In genomic region chr11:69913554-69914371, GRCm38 (mm10) we compare ENCODE assay signal across 8 mouse cellular contexts. TPM values are rescaled to one million over a fixed set of nuclear protein-coding genes. Genes with fewer than 3 reads are reported as not detected.
A peak's percentile ranks its signal among the peaks of the same experiment; 100 is the strongest.
DNase-seq lines count a peak whose midpoint lies in the region; ATAC-seq and TF ChIP-seq lines count a peak whose summit lies in the region.

Gps2 (plus strand) TSS chr11:69913888.

- DNase-seq in CD4-positive helper T cell, adult 2 months (ENCODE audit: low read depth, low spot score): peak; percentile 94
- DNase-seq in brain, embryonic 14.5 days (ENCODE audit: low read depth): peak; percentile 99
- peak; percentile 96 for DNase-seq in heart, embryonic 10.5 days (ENCODE audit: low spot score)
- peak; percentile 97 for DNase-seq in midbrain, postnatal 0 days (ENCODE audit: low spot score)
- peak; percentile 82 to 87 for DNase-seq in spleen, postnatal 14 days (ENCODE audit: low spot score in 2 of 2)

- H3K36me3 ChIP-seq in heart, embryonic 10.5 days: peaks cover 88% of the 10 kb centered on the region
- peaks cover 90% of the 10 kb centered on the region for H3K36me3 ChIP-seq in kidney, embryonic 15.5 days
- H3K36me3 ChIP-seq in limb, embryonic 15.5 days: peaks cover 86% of the 10 kb centered on the region
- H3K36me3 ChIP-seq in midbrain, postnatal 0 days (ENCODE audit: insufficient read depth, low read length): peaks cover 73% of the 10 kb centered on the region

- peak within 1 kb of the TSS; percentile 97 for H3K27ac ChIP-seq in heart, embryonic 10.5 days
- H3K27ac ChIP-seq in kidney, embryonic 15.5 days: peak within 1 kb of the TSS; percentile 93
- H3K27ac ChIP-seq in limb, embryonic 15.5 days: peak within 1 kb of the TSS; percentile 88
- peak within 1 kb of the TSS; percentile 87 for H3K27ac ChIP-seq in midbrain, postnatal 0 days (ENCODE audit: low read depth, low read length)

- peak; percentile 79 for ATAC-seq in erythroblast, adult 5-6 weeks (replicated peaks; ENCODE audit: low FRiP score, poor library complexity, severe bottlenecking)
- ATAC-seq in kidney, embryonic 15.5 days (replicated peaks; ENCODE audit: low FRiP score): peak; percentile 90
- ATAC-seq in limb, embryonic 15.5 days (ENCODE audit: insufficient number of reproducible peaks, low FRiP score, low TSS enrichment, low read depth): peak; percentile 83
- ATAC-seq in midbrain, postnatal 0 days (ENCODE audit: low FRiP score): peak; percentile 91

- H3K4me3 ChIP-seq in heart, embryonic 10.5 days: peak within 1 kb of the TSS; percentile 91
- H3K4me3 ChIP-seq in kidney, embryonic 15.5 days (replicated peaks): peak within 1 kb of the TSS; percentile 72
- H3K4me3 ChIP-seq in limb, embryonic 15.5 days: peak within 1 kb of the TSS; percentile 70
- H3K4me3 ChIP-seq in midbrain, postnatal 0 days (ENCODE audit: low read depth, low read length): peak within 1 kb of the TSS; percentile 79

- 1% methylated on average over 61 of the region's 61 CpGs for WGBS in heart, embryonic 10.5 days
- 1% methylated on average over 60 of the region's 61 CpGs for WGBS in kidney, embryonic 15.5 days
- 1% methylated on average over 60 of the region's 61 CpGs for WGBS in limb, embryonic 15.5 days
- WGBS in midbrain, postnatal 0 days: 2% methylated on average over 50 of the region's 61 CpGs

- no peaks in the 10 kb centered on the region for H3K27me3 ChIP-seq in heart, embryonic 10.5 days (ENCODE audit: insufficient read depth, poor library complexity, severe bottlenecking)
- H3K27me3 ChIP-seq in kidney, embryonic 15.5 days: no peaks in the 10 kb centered on the region
- H3K27me3 ChIP-seq in limb, embryonic 15.5 days: no peaks in the 10 kb centered on the region
- no peaks in the 10 kb centered on the region for H3K27me3 ChIP-seq in midbrain, postnatal 0 days (ENCODE audit: insufficient read depth, low read length)

- H3K9ac ChIP-seq in kidney, embryonic 15.5 days: peak within 1 kb of the TSS; percentile 76
- H3K9ac ChIP-seq in limb, embryonic 15.5 days: peak within 1 kb of the TSS; percentile 71
- H3K9ac ChIP-seq in midbrain, postnatal 0 days (replicated peaks; ENCODE audit: low read length, poor library complexity, severe bottlenecking): peak within 1 kb of the TSS; percentile 82

- peaks cover 45% of the 10 kb centered on the region for H3K4me1 ChIP-seq in heart, embryonic 10.5 days
- H3K4me1 ChIP-seq in kidney, embryonic 15.5 days: peaks cover 47% of the 10 kb centered on the region
- peaks cover 32% of the 10 kb centered on the region for H3K4me1 ChIP-seq in limb, embryonic 15.5 days
- H3K4me1 ChIP-seq in midbrain, postnatal 0 days (ENCODE audit: insufficient read depth, low read length): peaks cover 7% of the 10 kb centered on the region; the same call in 1 of the 2 replicates

- peak within 1 kb of the TSS; percentile 87 for H3K4me2 ChIP-seq in kidney, embryonic 15.5 days
- H3K4me2 ChIP-seq in limb, embryonic 15.5 days: peak within 1 kb of the TSS; percentile 82
- H3K4me2 ChIP-seq in midbrain, postnatal 0 days (ENCODE audit: low read depth, low read length, poor library complexity, severe bottlenecking): peak within 1 kb of the TSS; percentile 97

- TF ChIP-seq POLR2A in brain, embryonic 14.5 days (IDR thresholded peaks at IDR 0.05; ENCODE audit: borderline replicate concordance, extremely low read depth, insufficient read depth, insufficient read length, poor library complexity, severe bottlenecking): peak; percentile 49; the same call in 1 of the 2 replicates

- TF ChIP-seq CTCF in brain, embryonic 14.5 days (IDR thresholded peaks at IDR 0.05; ENCODE audit: borderline replicate concordance, extremely low read depth, insufficient read depth, insufficient read length): no peak
- TF ChIP-seq CTCF in midbrain, postnatal 0 days (IDR thresholded peaks at IDR 0.05): no peak

- H3K9me3 ChIP-seq in heart, embryonic 10.5 days: no peaks in the 10 kb centered on the region
- no peaks in the 10 kb centered on the region for H3K9me3 ChIP-seq in kidney, embryonic 15.5 days (replicated peaks)
- H3K9me3 ChIP-seq in limb, embryonic 15.5 days: no peaks in the 10 kb centered on the region
- no peaks in the 10 kb centered on the region for H3K9me3 ChIP-seq in midbrain, postnatal 0 days (ENCODE audit: low read length)

RNA-seq across cellular contexts. Expression of gene Gps2, which starts in this region (rescaled TPM):
- polyA plus RNA-seq in brain, embryonic 14.5 days (2012; rRNA removed): 80.8 and 109 TPM in 2 replicates
- 69.0 and 102 TPM in 2 replicates for total RNA-seq in erythroblast, adult 5-6 weeks (2015; ENCODE audit: low replicate concordance)
- total RNA-seq in erythroblast, adult 5-6 weeks (2017; ENCODE audit: low replicate concordance): 52.9 and 63.3 TPM in 2 replicates
- polyA plus RNA-seq in heart, embryonic 10.5 days (2016; fragmentation: Nextera tagmentation; extraction: Ambion mirVana): 55.2 and 69.4 TPM in 2 replicates
- 77.8 and 86.2 TPM in 2 replicates for polyA plus RNA-seq in kidney, embryonic 15.5 days (2015; fragmentation: Nextera tagmentation; extraction: Ambion mirVana)
- polyA plus RNA-seq in limb, embryonic 15.5 days (2015; fragmentation: Nextera tagmentation; extraction: Ambion mirVana): 71.5 and 77.1 TPM in 2 replicates
- 45.8 and 47.6 TPM in 2 replicates for total RNA-seq in midbrain, postnatal 0 days (2014; rRNA removed)
- 60.3 and 64.3 TPM in 2 replicates for polyA plus RNA-seq in midbrain, postnatal 0 days (2015; fragmentation: Nextera tagmentation; extraction: Ambion mirVana)

Comparison
In these comparisons a context has a peak if more than half of its experiments do, and no peak if none do; other contexts are left out.
1. Peak in every context shown above with its lines: DNase-seq, ATAC-seq, H3K4me3 ChIP-seq and H3K27ac ChIP-seq.